Mouse (Mus musculus): ENCODE data around the gene Kcnq4.

DNA sequence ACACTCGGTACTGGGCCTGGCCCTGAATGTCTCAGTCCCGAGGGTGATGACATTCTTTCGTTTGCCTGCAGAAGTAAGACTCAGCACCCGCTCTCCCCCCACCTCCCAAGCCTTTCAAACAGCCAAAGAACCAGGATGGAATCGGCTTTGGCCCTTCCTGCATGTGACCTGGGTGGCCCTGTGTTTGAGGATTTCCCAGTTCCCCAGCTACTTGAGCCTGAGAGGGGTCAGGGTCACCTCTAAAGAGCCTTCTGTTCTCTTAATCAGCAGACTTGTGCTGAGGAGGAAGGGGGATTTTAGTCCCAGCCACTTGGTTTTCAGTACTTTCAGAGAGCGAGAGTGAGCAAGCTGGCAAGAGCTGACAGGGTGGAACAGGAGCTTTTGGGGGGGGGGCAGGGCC lies 19.0 kb downstream of the Kcnq4 start:
- no peak for TF ChIP-seq CTCF (IDR thresholded peaks at IDR 0.05; ENCODE audit: extremely low read depth, insufficient read depth, low read length)
- no peak for TF ChIP-seq POLR2A (IDR thresholded peaks at IDR 0.05; ENCODE audit: extremely low read depth, insufficient read depth, low read length)
